Mouse (Mus musculus): Measurements from ENCODE around the gene Grm4. TPM values are rescaled to one million over a fixed set of nuclear protein-coding genes. Genes with fewer than 3 reads are reported as not detected.

Gene Grm4
- polyA plus RNA-seq, 1 experiment: not detected

- TF ChIP-seq GATA1 (IDR thresholded peaks at IDR 0.05; ENCODE audit: low read length): no peak
These were observed 90.0 kb downstream of the Grm4 start for GRCm38 (mm10) chr17:27431049-27431839.

- no peak for TF ChIP-seq GATA1 (IDR thresholded peaks at IDR 0.05; ENCODE audit: low read length)
These were observed 91.4 kb downstream of the Grm4 start for GRCm38 (mm10) chr17:27429757-27430156.

GRCm38 (mm10) chr17:27425016-27425415 is 96.2 kb downstream of the Grm4 start:
- TF ChIP-seq GATA1 (IDR thresholded peaks at IDR 0.05; ENCODE audit: low read length): no peak

GRCm38 (mm10) chr17:27424356-27424755 is 96.8 kb downstream of the Grm4 start:
- no peak for TF ChIP-seq GATA1 (IDR thresholded peaks at IDR 0.05; ENCODE audit: low read length)

- TF ChIP-seq GATA1 (IDR thresholded peaks at IDR 0.05; ENCODE audit: low read length): no peak
These were observed 98.3 kb downstream of the Grm4 start for GRCm38 (mm10) chr17:27422726-27423381.

- TF ChIP-seq GATA1 (IDR thresholded peaks at IDR 0.05; ENCODE audit: low read length): no peak
These were observed 98.9 kb downstream of the Grm4 start for GRCm38 (mm10) chr17:27422371-27422725.

GRCm38 (mm10) chr17:27421837-27422236 is 99.4 kb downstream of the Grm4 start:
- TF ChIP-seq GATA1 (IDR thresholded peaks at IDR 0.05; ENCODE audit: low read length): no peak

GRCm38 (mm10) chr17:27409006-27409405 is 112.2 kb downstream of the Grm4 start:
- TF ChIP-seq GATA1 (IDR thresholded peaks at IDR 0.05; ENCODE audit: low read length): no peak

- TF ChIP-seq GATA1 (IDR thresholded peaks at IDR 0.05; ENCODE audit: low read length): no peak
These were observed 112.7 kb downstream of the Grm4 start for GRCm38 (mm10) chr17:27408531-27408930.

- TF ChIP-seq GATA1 (IDR thresholded peaks at IDR 0.05; ENCODE audit: low read length): no peak
These were observed 114.2 kb downstream of the Grm4 start for GRCm38 (mm10) chr17:27406956-27407355.

GRCm38 (mm10) chr17:27405376-27406024 is 115.7 kb downstream of the Grm4 start:
- no peak for TF ChIP-seq GATA1 (IDR thresholded peaks at IDR 0.05; ENCODE audit: low read length)

- TF ChIP-seq GATA1 (IDR thresholded peaks at IDR 0.05; ENCODE audit: low read length): no peak
These were observed 120.0 kb downstream of the Grm4 start for GRCm38 (mm10) chr17:27401200-27401599.

- no peak for TF ChIP-seq GATA1 (IDR thresholded peaks at IDR 0.05; ENCODE audit: low read length)
These were observed 127.3 kb downstream of the Grm4 start for GRCm38 (mm10) chr17:27393931-27394330.

- TF ChIP-seq GATA1 (IDR thresholded peaks at IDR 0.05; ENCODE audit: low read length): no peak
These were observed 127.8 kb downstream of the Grm4 start for GRCm38 (mm10) chr17:27393432-27393831.

GRCm38 (mm10) chr17:27392918-27393317 is 128.3 kb downstream of the Grm4 start:
- TF ChIP-seq GATA1 (IDR thresholded peaks at IDR 0.05; ENCODE audit: low read length): no peak

GRCm38 (mm10) chr17:27390019-27390418 is 131.2 kb downstream of the Grm4 start:
- no peak for TF ChIP-seq GATA1 (IDR thresholded peaks at IDR 0.05; ENCODE audit: low read length)

All from G1E-ER4 (cell line).